In genomic region chr16:91363483-91363882, GRCm38 (mm10) we compare ENCODE assay signal across 10 mouse cellular contexts. TPM values are rescaled to one million over a fixed set of nuclear protein-coding genes. Genes with fewer than 3 reads are reported as not detected.
DNase-seq lines count a peak whose midpoint lies in the region; ATAC-seq and TF ChIP-seq lines count a peak whose summit lies in the region.
"Had no signal": no experiment of that assay in that cellular context is flagged by ENCODE, and none has a peak within 500 bp of the region (broad histone marks: within the 10 kb centered on the region; RNA-seq: fewer than 3 reads in every experiment).

No protein-coding gene starts in this region.

- H3K4me3 ChIP-seq in neural tube, embryonic 13.5 days, result no peak overlapping the region
- no peak overlapping the region for H3K4me3 ChIP-seq in heart, embryonic 10.5 days
- H3K4me3 ChIP-seq in stomach, postnatal 0 days (ENCODE audit: low read depth, low read length), result no peak overlapping the region
- H3K4me3 ChIP-seq: erythroblast, embryonic 14.5 days; megakaryocyte, embryonic 14.5 days had no signal

- no peak overlapping the region for H3K4me2 ChIP-seq in neural tube, embryonic 13.5 days
- no peak overlapping the region for H3K4me2 ChIP-seq in stomach, postnatal 0 days (replicated peaks; ENCODE audit: low read depth)

- H3K9me3 ChIP-seq in neural tube, embryonic 13.5 days, result no peaks in the 10 kb centered on the region
- H3K9me3 ChIP-seq in heart, embryonic 10.5 days, result no peaks in the 10 kb centered on the region
- no peaks in the 10 kb centered on the region for H3K9me3 ChIP-seq in stomach, postnatal 0 days (ENCODE audit: control insufficient read depth, low read length)

- no peak for ATAC-seq in neural tube, embryonic 13.5 days (ENCODE audit: low read depth)
- peak; percentile 35; the same call in 1 of the 2 replicates for ATAC-seq in stomach, postnatal 0 days (ENCODE audit: low FRiP score, low TSS enrichment)
- ATAC-seq in inflammation-experienced regulatory T-cells, adult 6 months, result no peak

- H3K4me1 ChIP-seq in neural tube, embryonic 13.5 days (replicated peaks), result 0 out of 2 replicates have a peak, but pooled peaks cover 8% of the 10 kb centered on the region
- peaks cover 18% of the 10 kb centered on the region for H3K4me1 ChIP-seq in heart, embryonic 10.5 days
- H3K4me1 ChIP-seq in stomach, postnatal 0 days (replicated peaks; ENCODE audit: control insufficient read depth, insufficient read depth), result no peaks in the 10 kb centered on the region

- no peak for DNase-seq in neural tube, embryonic 10.5 days (ENCODE audit: extremely low spot score, low spot score)
- no peak for DNase-seq in heart, embryonic 10.5 days (ENCODE audit: low spot score)
- peak; percentile 69 to 82 for DNase-seq in kidney, postnatal 25 days
- DNase-seq in stomach, postnatal 0 days (ENCODE audit: low spot score), result no peak
- no peak for DNase-seq in frontal cortex, postnatal 14 days (ENCODE audit: low spot score in 2 of 2)
- DNase-seq in ovary, postnatal 14 days (ENCODE audit: low spot score), result no peak

- H3K9ac ChIP-seq in neural tube, embryonic 13.5 days, result no peak overlapping the region
- no peak overlapping the region for H3K9ac ChIP-seq in stomach, postnatal 0 days (ENCODE audit: low read length)

- H3K27ac ChIP-seq in neural tube, embryonic 13.5 days (replicated peaks), result peak overlapping the region; percentile 42
- H3K27ac ChIP-seq in heart, embryonic 10.5 days, result peak overlapping the region; percentile 13; the same call in 1 of the 2 replicates
- H3K27ac ChIP-seq in stomach, postnatal 0 days (replicated peaks), result peak overlapping the region; percentile 71

- H3K36me3 ChIP-seq in neural tube, embryonic 13.5 days, result no peaks in the 10 kb centered on the region
- no peaks in the 10 kb centered on the region for H3K36me3 ChIP-seq in heart, embryonic 10.5 days
- no peaks in the 10 kb centered on the region for H3K36me3 ChIP-seq in stomach, postnatal 0 days (ENCODE audit: control insufficient read depth, insufficient read depth, low read length)

- TF ChIP-seq EP300 in stomach, postnatal 0 days (optimal IDR thresholded peaks at IDR 0.05), result no peak

- 43% methylated on average over 3 of the region's 3 CpGs for WGBS in neural tube, embryonic 13.5 days
- WGBS in heart, embryonic 10.5 days, result 30% methylated on average over 3 of the region's 3 CpGs
- 17% methylated on average over 3 of the region's 3 CpGs for WGBS in stomach, postnatal 0 days

- no peaks in the 10 kb centered on the region for H3K27me3 ChIP-seq in neural tube, embryonic 13.5 days
- H3K27me3 ChIP-seq in heart, embryonic 10.5 days (ENCODE audit: insufficient read depth, poor library complexity, severe bottlenecking), result no peaks in the 10 kb centered on the region
- no peaks in the 10 kb centered on the region for H3K27me3 ChIP-seq in stomach, postnatal 0 days (ENCODE audit: control insufficient read depth, insufficient read depth, low read length)

- no peak for TF ChIP-seq CTCF in stomach, postnatal 0 days (IDR thresholded peaks at IDR 0.05; ENCODE audit: low read depth)

RNA-seq across cellular contexts. Expression of gene Ifnar2, which starts 9.1 kb away (rescaled TPM):
- 39.9 and 40.6 TPM in 2 replicates for polyA plus RNA-seq in neural tube, embryonic 13.5 days (2015; fragmentation: Nextera tagmentation; extraction: Ambion mirVana)
- 42.2 and 48.8 TPM in 2 replicates for polyA plus RNA-seq in heart, embryonic 10.5 days (2016; fragmentation: Nextera tagmentation; extraction: Ambion mirVana)
- 29.4 and 33.4 TPM in 2 replicates for polyA plus RNA-seq in stomach, postnatal 0 days (2015; fragmentation: Nextera tagmentation; extraction: Ambion mirVana)
- polyA plus RNA-seq in inflammation-experienced regulatory T-cells, adult 6 months (2017; shearing (Covaris generic)), result 10 to 100 TPM; 44.5 to 50.8 (median 46.5) TPM

RNA-seq across cellular contexts. Expression of gene Gm21970, which starts 28.0 kb away (rescaled TPM):
- not detected in 2 replicates for polyA plus RNA-seq in neural tube, embryonic 13.5 days (2015; fragmentation: Nextera tagmentation; extraction: Ambion mirVana)
- not detected in 2 replicates for polyA plus RNA-seq in heart, embryonic 10.5 days (2016; fragmentation: Nextera tagmentation; extraction: Ambion mirVana)
- polyA plus RNA-seq in stomach, postnatal 0 days (2015; fragmentation: Nextera tagmentation; extraction: Ambion mirVana), result not detected in 2 replicates
- polyA plus RNA-seq in inflammation-experienced regulatory T-cells, adult 6 months (2017; shearing (Covaris generic)), result 1 to 10 TPM in 1 of 3 experiments, not detected in 2; 2.6 TPM
- polyA plus RNA-seq: erythroblast, embryonic 14.5 days had no signal

RNA-seq across cellular contexts. Expression of gene Il10rb, which starts 42.5 kb away (rescaled TPM):
- 11.8 and 13.1 TPM in 2 replicates for polyA plus RNA-seq in neural tube, embryonic 13.5 days (2015; fragmentation: Nextera tagmentation; extraction: Ambion mirVana)
- polyA plus RNA-seq in heart, embryonic 10.5 days (2016; fragmentation: Nextera tagmentation; extraction: Ambion mirVana), result 29.6 and 37.0 TPM in 2 replicates
- 52.3 and 55.4 TPM in 2 replicates for polyA plus RNA-seq in stomach, postnatal 0 days (2015; fragmentation: Nextera tagmentation; extraction: Ambion mirVana)
- polyA plus RNA-seq in inflammation-experienced regulatory T-cells, adult 6 months (2017; shearing (Covaris generic)), result 100 to 1,000 TPM in 2 of 3 experiments, 10 to 100 TPM in 1; 95.7 to 124 (median 113) TPM

Comparison
In these comparisons a context has a peak if more than half of its experiments do, and no peak if none do; other contexts are left out.
1. H3K27ac ChIP-seq: peak in every context shown above with its lines; median percentile 71 in stomach, postnatal 0 days; 42 in neural tube, embryonic 13.5 days; 13 in heart, embryonic 10.5 days.
2. DNase-seq: peak in kidney, postnatal 25 days (2 of 2); none in neural tube, embryonic 10.5 days (single experiment), heart, embryonic 10.5 days (single experiment), stomach, postnatal 0 days (single experiment), frontal cortex, postnatal 14 days (0 of 2) and ovary, postnatal 14 days (single experiment).